Mouse (Mus musculus) left cerebral cortex, postnatal 36 days (tissue): ENCODE data around the gene Megf6. TPM values are rescaled to one million over a fixed set of nuclear protein-coding genes. Genes with fewer than 3 reads are reported as not detected.
A peak's percentile ranks its signal among the peaks of the same experiment; 100 is the strongest.

Experiments
- DNase-seq, 2 experiments: peaks; one replicate each; pipeline ENCODE4 v3.0.0; 2021 to 2022; ENCODE audit warnings: low spot score in 2 of 2, mixed read lengths in 1 of 2
- intact Hi-C: fragments of 180-260 bp; cut with DNase I; formaldehyde crosslinking; loops from one replicate; pipeline ENCODE4 v1.15.1; 2025
- total RNA-seq, 2 experiments: library from RNA; stranded (reverse); gene quantifications; 2 replicates each; pipeline ENCODE4 v1.2.3; 2021

The Megf6 gene
- total RNA-seq, 2 experiments from 2014 or later: 3.4 to 3.9 TPM

DNA sequence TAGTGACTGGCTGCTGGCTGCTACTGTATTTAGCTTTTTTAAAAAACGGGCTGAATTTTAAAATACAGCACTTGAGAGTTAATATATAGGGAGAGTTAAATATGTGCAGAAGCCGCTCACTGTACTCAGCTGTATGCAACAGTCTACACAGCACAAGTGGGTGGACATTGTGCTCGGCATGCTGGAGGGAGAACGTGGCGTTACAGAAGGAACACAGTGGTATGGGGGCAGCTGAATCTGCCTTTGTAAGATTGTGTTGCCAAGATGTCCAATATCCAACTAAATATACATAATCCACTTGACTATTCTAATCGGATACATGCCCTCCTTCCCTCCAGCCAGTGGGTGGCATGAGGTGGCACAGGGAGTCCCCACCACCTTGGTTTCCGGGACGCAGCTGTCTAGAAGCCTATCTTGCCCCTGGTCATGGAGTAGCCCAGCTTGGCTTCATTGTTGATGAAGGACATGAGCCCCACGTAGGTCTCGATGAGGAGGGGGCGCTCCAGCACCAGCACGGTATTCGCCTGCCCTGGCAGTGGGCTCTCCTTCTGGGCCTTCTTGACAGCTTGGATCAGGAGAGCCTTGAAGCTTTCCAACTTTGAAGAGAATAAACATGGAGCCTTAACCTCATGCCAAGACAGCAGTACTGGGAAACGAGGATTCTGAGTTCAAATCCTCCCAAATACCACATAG, 12.4 kb upstream of the Megf6 start:
- intact Hi-C loops: no loop called here
- DNase-seq: peak in 1 of 2 experiments; percentile 36

DNA sequence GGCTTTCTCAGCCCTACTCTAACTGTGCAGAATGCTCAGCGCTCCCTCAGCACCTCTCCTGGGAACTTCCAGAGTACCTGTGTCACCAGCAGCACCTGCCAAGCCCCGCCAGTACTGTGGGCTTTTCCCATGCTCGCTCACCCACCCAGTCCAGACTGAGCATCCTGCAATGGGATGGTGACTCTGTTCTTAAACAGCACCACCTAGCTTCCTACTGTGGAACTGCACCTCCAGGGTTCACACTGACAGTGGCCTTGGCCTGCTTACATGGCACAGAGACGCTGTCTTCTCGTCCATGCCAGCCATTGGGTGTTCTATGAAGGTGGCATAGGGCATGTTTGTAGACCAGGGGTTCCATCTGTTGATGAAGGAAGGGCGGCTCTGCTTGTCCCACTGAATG, 11.5 kb upstream of the Megf6 start:
- intact Hi-C loops: no loop called here
- DNase-seq: peak; percentile 60 to 76

DNA sequence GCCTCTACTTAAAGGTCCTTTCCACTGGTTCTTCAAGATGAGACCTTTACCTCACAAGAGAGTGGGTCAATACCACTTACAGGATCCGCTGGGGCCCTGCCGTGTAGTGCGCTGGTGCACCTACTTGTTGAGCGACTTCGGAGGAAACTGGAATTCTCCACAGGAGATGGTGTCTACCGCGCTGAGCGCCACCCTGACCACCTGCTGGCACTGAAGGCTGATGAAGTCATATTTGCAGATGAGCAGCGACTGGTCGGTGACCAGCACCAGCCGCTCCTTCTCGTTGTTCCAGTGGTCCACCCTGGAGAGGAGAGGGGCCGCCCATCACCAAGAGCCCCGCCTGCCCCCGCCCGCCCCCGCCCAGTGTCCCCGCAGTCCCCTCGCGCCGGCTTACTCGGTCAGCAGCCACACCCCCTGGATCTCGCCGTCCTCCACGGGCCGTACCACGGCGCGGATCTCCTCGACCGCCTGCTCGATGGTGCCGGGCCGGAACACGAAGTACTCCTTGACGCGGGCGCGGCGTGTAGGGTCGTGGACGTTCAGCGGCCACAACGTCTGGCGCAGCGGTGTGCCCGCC, 10.5 kb upstream of the Megf6 start:
- DNase-seq: peak; percentile 39 to 43
- intact Hi-C loops: loop anchor here (2.0 to 10.0 kb wide), 3 partner anchors 17 to 665 kb away; partner anchors contain the start of gene Wrap73

DNA sequence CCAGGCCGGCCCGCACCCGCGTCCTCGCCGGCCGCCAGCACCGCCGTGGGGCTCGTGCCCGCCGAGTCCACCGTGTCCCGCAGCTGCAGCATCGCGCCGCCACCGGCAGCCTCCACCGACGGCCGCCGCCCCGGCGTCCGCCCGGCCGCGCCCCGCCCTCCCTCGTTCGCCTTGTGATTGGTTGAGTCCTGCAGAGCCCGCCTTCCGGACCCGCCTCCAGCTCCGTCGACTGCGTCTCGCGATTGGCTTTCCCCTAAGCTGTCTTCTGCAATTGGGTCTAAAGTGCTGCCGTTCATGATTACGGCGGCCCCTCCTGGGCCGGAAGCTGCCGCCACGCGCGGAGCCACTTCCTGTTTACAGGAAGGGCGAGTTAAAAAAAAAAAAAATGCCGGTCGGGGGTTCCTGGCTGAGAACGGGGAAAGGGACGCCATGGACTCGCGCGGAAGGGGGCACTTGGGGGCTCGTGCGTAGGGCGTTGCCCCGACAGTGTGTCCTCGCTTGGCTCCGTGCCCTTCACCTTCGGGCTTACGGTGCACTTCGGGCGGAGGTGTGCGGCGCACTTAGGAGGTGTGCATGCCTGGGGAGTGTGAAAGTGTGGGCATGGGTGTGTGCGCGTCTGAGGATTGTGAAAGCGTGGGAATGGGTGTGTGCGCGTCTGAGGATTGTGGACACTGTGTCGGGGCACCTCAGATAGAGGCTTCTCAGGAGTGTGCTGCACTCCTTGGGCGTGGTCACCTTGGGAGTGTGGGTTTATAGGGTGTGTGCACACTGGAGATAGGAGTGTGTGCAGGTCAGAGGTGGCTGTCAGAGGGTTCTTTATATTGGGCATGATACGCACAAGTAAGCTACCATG, 9.8 kb upstream of the Megf6 start, which contains the start of gene Tprgl:
Gene Tprgl, minus strand, starts transcription at position 129 of the 853 bp plus-strand sequence.
- intact Hi-C loops: loop anchor here (2.0 to 10.0 kb wide), 3 partner anchors 18 to 664 kb away; partner anchors contain the start of gene Wrap73
- DNase-seq: peak; percentile 95 to 96

DNA sequence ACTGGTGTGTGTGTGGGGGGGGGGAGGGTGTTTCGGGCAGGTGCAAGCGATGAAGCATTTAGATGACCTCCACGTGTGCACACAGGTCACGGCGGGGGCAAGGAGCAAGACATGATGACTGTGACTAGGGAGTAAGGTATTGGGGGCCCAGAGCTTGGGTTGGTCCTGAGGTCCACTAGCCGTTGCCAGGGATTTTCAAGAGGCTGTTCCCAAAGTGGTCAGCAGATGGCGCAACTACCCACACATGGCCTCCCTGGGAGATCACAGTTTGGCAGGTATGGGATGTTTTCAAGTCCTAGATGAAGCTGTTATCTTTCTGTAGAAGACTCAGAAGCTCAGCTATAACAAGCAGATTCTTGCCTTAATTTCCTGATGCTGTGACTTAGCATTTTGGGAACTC, 7.2 kb upstream of the Megf6 start:
- DNase-seq: peak; percentile 31 to 58
- intact Hi-C loops: loop anchor here (1.0 to 10.0 kb wide), 2 partner anchors 44 to 662 kb away; no protein-coding TSS in a partner anchor

DNA sequence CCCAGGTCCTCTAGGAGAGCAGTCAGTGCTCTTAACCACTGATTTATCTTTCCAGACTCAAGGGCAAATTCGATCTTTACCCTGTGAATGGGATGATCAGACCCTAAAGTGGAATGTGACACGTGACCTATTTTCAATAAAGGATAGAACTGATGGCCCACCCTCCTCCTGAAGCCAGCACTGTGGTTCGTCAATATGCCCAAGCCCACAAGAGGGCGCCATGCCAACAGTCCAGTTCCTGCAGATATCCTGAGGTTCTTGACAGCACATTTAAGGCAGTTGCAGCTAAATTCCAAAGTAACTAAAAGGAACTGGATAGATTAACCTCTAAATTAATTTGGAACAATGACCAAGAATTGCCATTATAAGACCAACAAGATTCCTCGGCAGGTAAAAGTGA, 3.5 kb upstream of the Megf6 start:
- no peak for DNase-seq
- intact Hi-C loops: loop anchor here (5.0 to 10.0 kb wide), 2 partner anchors 135 to 658 kb away; partner anchors contain the start of gene Arhgef16

DNA sequence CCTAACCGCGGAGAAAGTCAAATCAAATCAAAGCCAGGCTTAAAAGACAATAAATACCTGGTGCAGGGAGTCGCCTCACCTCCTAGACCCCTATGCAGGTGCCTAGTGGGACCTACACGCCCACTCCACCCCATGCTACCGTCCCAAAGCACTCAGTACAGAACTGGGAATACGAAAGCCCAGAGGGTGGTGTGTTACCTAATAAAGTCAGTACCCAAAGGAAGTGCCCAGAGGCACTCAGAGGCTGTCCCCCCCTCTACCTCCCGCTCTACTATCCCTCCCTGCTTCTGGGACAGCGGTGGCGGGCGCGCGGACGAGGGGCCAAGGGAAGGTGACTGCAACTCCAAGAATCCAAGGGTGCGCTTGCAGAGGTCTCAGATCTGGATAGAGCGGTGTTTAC, 509 bp upstream of the Megf6 start:
- intact Hi-C loops: no loop called here
- no peak for DNase-seq

DNA sequence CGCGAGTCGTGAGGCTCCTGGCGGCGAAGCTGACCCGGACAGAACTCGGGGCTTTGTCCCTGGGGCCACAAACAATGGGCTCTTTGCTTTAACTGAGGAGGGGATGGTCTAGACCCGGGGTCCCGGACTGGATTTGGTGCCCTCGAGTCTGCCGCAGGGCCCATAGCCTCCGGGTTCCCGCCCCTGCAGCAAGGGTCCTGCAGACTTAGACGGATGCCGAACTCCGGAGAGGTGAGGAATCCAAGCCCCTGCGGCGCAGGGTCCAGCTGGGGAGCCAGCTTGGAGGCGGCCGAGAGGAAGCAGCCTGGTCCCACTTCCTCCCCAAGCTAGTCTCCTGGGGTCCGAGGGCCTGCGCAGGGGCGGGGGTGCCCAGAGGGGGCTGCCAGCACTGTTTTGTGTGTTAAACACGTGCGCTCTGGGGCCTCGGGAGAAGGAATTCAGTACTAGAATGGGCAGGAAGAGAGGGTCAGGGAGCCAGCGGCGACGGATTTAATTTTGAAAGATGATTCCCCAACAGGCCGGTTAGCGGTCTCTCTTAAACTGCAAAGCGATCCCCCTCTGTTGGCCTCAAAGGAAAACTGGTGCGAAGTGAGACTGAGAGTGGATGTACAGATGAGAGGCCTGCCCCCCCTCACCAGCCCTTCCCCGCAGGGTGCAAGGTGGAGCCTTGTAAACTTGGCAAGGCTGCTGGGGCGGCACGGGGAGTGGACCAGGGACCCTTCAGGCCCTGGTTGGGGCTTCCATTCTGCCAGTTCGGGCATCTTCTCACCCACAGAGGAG, 811 bp downstream of the Megf6 start:
- intact Hi-C loops: no loop called here

DNA sequence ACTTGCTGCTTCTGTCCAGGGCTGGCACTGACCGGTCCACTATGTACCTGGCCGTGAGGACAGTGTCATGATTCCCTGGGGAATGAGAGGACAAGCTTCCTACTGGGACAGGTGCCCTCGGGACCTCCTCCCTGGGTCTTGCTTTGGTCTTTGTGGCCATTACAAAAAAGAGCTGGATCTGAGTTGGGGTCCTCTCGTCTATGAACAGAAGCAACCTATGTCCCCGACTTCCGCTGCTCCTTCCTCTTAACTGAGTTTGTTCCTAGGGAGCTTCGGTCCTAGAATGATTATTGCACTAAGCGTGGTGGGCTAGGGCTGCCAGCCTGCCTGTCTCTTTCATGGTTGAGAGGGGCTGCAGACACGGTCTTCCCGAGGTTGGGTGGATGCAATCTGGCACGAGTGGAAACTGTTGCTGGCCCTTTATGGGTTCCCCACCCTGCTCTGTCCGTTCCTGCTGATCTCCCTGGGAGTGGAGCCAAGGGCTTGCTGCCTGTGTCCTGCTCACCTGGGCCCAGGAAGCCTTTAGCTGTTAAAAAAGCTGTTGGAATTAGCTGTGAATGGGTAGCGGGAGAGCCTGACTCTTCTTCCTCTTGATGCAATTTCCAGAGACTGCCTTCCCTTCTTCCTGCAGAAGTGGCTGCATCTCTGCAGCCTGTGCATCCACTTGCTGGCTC, 1.5 kb downstream of the Megf6 start:
- no peak for DNase-seq
- intact Hi-C loops: no loop called here

More for the DNA sequence above, 811 bp downstream of the Megf6 start:
- DNase-seq: no peak

DNA sequence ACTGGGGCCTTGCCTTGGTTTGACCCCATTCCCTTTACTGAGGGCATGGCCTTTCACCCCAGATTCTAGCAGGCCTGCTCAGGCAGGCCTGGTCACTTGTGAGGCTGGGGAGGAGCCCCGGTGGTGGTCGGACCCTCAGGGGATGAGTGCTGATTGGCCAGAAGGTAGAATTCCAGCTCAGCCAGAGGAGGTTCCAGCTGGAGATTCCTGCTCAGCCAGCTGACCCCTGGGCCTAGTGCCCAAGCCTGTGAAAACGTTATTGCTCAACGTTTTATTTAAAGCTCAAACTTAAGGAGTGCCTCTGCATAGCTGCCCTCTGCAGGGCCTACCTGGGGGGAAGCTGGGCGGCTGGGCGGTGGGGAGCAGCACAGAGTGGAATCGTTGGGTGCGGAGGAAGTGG, 6.7 kb downstream of the Megf6 start:
- no peak for DNase-seq
- intact Hi-C loops: no loop called here

DNA sequence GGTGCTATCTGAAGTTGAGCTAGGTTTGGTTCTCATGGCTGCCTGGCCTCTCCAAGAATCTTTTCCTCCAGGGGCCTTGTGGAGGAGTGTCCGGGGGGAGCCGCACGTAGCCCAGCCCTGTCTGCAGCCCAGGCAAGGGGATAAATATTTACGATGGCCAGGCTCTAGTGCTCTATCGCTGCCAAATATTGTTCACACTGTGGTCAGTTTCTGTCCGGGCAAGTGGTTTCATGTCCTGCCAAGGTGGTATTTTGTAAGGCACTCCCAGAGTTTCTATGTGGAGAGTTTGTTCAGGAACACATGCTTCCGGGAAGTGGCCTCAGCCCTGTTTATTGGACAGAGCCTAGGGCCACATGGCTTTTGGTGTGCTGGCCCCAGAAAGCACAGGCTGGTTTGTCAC, 10.5 kb downstream of the Megf6 start:
- intact Hi-C loops: no loop called here

DNA sequence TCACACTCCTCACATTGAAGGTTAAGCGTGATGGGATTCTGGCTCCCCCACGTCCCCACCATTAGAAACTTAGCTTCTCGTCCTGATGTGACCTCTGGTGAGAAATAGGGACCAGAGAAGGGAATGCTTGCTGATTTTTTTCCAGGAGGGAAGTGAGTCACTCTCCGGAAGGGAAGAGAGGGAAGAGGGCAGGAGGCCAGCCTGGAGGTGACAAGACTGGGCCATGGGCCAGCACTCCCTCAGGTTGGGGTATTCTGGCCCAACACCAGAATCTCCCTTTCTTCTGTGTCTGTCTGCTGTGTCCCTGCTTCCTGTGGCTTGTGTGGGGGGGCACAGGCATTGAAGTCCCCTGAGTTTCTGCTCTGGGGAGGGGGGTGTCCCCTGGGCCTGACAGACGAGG, 13.0 kb downstream of the Megf6 start:
- intact Hi-C loops: no loop called here
- no peak for DNase-seq

More for the DNA sequence above, 10.5 kb downstream of the Megf6 start:
- no peak for DNase-seq

DNA sequence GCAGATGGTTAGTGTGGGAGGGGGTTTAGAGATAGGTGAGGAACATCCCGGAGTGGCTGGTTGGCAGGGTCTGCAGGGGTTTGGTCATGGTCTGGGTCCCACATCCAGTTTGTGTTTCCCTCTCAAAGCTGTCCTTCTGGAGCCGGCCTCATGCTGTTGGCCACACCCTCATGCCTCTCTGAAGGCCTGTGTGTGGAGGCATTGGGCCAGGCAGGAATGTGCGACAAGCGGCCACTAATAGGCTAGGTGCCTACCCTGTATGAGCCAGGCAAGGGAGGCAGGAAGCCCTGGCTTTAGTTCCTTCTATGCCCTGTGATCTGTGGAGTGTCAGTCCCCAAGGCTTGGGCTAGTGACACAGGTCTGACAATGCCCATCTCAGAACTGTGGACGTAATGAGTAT, 14.5 kb downstream of the Megf6 start:
- DNase-seq: no peak
- intact Hi-C loops: no loop called here

DNA sequence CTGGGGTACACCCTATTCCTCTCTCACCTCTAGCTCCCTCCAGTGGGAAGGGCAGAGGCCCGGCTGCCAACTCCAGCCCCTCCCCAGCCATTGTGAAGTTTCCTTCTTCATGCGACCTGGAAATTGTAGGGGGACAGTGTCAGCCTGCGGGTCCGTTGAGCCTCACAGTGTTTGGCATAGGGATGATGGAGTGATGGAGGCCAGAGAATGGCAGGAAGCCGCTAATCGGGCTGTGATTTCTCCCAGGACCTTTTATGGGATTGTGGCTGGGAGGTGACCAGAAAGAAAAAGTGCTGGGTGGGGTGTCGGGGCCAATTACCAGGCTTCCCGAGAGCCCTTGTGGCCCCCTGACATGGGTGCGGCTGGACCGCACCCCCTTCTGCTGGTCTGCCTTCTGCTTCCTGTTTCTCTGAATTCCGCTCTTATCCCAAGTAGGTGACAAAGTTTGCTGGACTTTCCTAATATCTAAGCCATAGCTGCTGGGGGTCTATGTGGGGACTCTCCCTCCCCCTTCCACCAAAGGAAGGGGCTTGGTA, 15.5 kb downstream of the Megf6 start:
- no peak for DNase-seq
- intact Hi-C loops: no loop called here

DNA sequence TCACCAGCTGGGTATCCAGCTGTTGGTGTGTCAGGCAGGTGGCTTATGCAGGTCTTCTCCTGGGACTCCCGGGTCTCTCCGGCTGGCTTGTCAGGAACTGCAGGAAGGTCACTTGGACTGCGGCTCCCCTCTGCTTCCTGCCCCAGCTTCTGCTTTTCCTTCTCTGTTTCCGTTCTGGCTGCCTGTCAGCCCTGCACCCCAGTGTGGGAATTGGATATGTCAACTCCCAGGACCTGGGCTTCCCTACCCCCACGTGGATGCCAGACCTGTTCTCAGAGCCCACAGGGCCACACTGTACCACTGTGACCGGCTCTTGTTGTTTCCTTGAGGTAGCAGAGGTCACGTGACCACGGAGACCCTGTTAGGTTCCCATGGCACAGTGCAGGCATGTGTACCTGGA, 18.4 kb downstream of the Megf6 start:
- no peak for DNase-seq
- intact Hi-C loops: no loop called here

DNA sequence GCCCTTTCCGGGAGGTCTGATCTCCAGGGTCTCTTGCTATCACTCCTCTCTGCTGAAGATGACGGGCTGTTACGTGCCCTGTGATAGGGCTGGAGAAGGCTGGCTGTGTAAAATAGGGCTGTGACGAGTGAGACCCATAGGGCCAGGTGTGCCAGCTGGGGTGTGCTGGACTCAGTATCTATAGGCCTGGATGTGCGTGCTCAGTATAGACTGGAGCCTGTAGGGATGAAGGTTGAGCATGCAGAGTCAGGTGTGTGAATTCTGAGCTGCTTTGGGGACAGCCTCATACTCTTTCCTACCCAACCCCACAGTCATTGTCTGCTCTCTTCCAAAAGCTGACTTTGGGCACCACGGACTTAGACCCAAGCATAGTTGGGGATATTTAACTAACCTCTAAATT, 27.4 kb downstream of the Megf6 start:
- DNase-seq: no peak
- intact Hi-C loops: no loop called here

DNA sequence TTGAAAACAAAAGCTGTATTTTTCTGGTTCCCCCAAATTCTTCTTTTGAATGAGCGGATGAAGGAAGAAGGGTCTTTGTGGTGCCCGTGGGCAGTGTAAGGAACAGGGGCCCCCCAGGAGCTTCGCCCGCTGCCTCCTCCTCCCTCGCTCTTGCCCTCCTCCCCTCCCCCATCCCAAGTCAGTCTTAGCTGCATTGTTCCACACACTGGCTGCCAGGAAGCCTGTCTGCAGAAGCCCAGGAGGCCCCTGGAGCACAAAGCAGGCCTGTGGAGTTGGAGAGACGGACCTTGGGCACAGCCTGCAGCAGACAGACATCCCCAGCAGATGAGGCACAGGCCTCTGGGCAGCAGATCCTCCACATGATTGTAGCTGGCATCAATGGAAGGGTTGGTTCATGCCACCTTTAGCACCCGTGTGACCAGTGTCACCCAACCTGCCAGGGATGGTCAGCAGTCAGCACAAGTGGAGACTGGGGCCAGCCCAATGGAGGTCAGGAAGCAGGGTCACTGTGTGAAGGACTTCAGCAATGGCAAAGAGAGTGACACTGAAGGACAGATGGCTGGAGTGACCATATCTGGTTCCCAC, 27.9 kb downstream of the Megf6 start:
- DNase-seq: no peak
- intact Hi-C loops: no loop called here

DNA sequence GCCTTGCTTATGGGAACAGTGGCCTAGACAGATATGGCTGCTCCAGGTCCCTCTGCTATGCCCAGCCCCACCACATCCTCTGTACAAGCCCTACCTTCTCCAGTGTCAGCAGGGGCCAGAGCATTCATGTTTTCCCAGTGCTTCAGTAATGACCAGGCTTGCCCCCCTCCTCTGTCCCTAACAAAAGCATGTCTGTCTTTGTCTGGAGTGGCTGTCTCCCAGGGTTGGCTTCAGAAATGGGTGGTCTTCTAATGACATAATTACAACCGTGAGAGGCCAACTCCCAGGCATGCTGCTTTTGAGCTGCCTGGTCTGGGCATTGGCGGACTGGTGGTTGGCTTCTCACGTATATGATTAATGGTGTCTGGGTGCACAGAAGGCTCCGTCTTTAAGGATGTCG, 31.0 kb downstream of the Megf6 start:
- intact Hi-C loops: no loop called here
- DNase-seq: no peak
